Mouse (Mus musculus): ENCODE data around the gene Tnrc18. TPM values are rescaled to one million over a fixed set of nuclear protein-coding genes. Genes with fewer than 3 reads are reported as not detected.
"Not testable (repeated sequence)": the region's sequence is repeated elsewhere in the genome, so short reads cannot be mapped to it uniquely, and the experiment has no call there.

Tnrc18 gene
- polyA plus RNA-seq, 1 experiment from 2014 or later: 27.5 TPM

DNA sequence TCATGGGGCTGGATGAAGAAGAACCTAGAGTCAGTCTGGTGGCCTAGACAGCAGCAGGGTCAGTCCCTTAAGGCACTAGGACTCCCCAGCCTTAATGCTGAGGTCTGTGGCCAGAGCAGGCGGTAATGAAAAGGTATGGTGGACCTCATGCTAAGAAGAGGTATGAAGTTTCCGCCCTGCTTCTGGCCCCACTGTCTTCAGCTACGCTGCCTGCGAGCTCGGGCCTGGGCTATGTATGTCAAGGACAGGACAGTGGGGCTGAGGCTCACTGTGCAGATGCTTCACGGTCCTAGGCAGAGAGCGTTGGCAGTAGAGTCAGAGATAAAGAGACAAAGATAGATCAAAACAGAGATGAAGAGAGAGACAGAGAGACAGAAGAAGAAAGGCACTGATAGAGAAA is 31.4 kb upstream of the Tnrc18 start:
- H3K27me3 ChIP-seq (replicated peaks; ENCODE audit: control insufficient read depth, insufficient read depth, low read length): no peaks in the 10 kb centered on the region
- H3K9me3 ChIP-seq (replicated peaks; ENCODE audit: control insufficient read depth, low read length): no peaks in the 10 kb centered on the region
- no peaks in the 10 kb centered on the region for H3K36me3 ChIP-seq (ENCODE audit: control insufficient read depth, insufficient read depth, low read length)
- no peaks in the 10 kb centered on the region for H3K4me1 ChIP-seq (ENCODE audit: control insufficient read depth, insufficient read depth, low read length)
- no peak overlapping the region for H3K4me3 ChIP-seq (ENCODE audit: low read depth, low read length)
- no peak overlapping the region for H3K9ac ChIP-seq (ENCODE audit: low read length)
- no peak overlapping the region for H3K4me2 ChIP-seq (ENCODE audit: low read length)
- 94% methylated on average over 7 of the region's 7 CpGs for WGBS
- ATAC-seq: no peak
- H3K27ac ChIP-seq (ENCODE audit: low read depth, low read length): no peak overlapping the region
- DNase-seq (ENCODE audit: low spot score): no peak

DNA sequence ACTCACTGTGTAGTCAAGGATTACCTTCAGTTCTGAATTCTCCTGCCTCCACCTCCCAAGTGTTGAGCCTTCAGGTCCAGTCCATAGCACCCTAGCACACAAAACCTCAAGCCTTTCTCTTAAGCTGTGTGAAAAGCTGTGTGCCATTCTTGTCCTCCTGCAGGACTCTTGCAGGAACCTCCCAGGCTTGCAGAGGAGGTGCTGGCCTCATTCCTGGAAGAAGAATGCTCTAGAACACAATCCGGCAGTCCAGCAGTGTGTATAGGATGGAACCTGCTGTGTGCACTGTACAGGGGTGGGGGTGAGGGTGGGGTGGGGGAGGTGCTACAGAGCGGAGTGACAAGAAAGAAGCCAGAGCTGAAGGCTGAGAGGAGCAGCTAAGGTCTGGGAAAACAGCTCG is 30.7 kb upstream of the Tnrc18 start:
- Histone ChIP-seq H3K9ac (ENCODE audit: low read length) (no peak overlapping the region), H3K4me3 (ENCODE audit: low read depth, low read length) (no peak overlapping the region), H3K4me2 (ENCODE audit: low read length) (no peak overlapping the region), H3K4me1 (ENCODE audit: control insufficient read depth, insufficient read depth, low read length) (no peaks in the 10 kb centered on the region), H3K27me3 (replicated peaks; ENCODE audit: control insufficient read depth, insufficient read depth, low read length) (no peaks in the 10 kb centered on the region), H3K9me3 (replicated peaks; ENCODE audit: control insufficient read depth, low read length) (no peaks in the 10 kb centered on the region), H3K27ac (ENCODE audit: low read depth, low read length) (no peak overlapping the region), H3K36me3 (ENCODE audit: control insufficient read depth, insufficient read depth, low read length) (no peaks in the 10 kb centered on the region)
- ATAC-seq (no peak), DNase-seq (ENCODE audit: low spot score) (no peak)
- 72% methylated on average over 3 of the region's 3 CpGs for WGBS

DNA sequence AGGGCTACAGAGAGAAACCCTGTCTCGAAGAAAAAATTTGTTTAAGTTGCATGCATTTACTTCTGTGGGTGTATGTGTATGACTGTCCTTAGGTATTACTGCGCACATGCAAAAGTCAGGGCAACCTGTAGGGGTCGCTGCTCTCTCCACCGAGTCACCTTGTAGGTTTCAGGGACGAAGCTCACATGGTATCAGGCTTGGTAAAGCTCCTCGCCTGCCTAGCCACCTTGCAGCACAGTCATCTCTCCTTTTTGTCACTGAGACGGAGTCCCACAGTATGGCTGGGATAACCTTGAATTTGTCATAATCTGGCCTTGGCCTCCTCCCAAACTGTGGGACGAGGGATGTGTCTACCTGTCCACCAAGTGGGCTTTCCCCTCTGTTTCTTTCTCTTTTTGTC is 27.0 kb upstream of the Tnrc18 start:
- no peak overlapping the region for H3K4me2 ChIP-seq (ENCODE audit: low read length)
- H3K36me3 ChIP-seq (ENCODE audit: control insufficient read depth, insufficient read depth, low read length): no peaks in the 10 kb centered on the region
- no peak for DNase-seq (ENCODE audit: low spot score)

DNA sequence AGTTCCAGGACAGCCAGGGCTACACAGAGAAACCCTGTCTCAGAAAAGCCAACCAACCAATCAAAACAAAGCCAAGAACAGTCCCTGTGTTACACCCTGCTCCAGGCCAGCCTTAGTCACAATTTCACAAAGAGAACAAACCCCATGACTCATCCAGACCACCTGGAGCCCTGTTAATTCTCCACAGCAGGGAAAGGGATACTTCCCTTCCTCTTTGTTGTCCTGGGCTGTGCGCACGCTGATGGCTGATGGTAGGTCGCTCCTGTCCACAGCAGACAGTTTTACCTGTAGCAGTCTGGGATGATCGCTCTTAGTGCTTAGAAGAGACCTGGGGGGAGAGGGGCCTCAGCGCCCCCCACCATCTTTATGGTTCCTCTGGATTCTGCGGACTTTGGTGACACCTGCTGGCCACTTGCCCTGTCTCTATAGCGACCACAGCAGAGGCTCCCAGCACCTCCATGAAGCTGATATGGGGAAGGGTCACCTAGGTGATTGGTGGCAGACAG is 24.7 kb upstream of the Tnrc18 start:
- H3K9ac ChIP-seq (ENCODE audit: low read length): no peak overlapping the region
- ATAC-seq (peak; percentile 54), DNase-seq (ENCODE audit: low spot score) (peak; percentile 40)
- no peaks in the 10 kb centered on the region for H3K4me1 ChIP-seq (ENCODE audit: control insufficient read depth, insufficient read depth, low read length)
- no peak overlapping the region for H3K27ac ChIP-seq (ENCODE audit: low read depth, low read length)
- whole genome bisulfite sequencing: 16% methylated on average over 7 of the region's 7 CpGs
- H3K4me3 ChIP-seq (ENCODE audit: low read depth, low read length): no peak overlapping the region
- H3K27me3 ChIP-seq (replicated peaks; ENCODE audit: control insufficient read depth, insufficient read depth, low read length): no peaks in the 10 kb centered on the region
- no peaks in the 10 kb centered on the region for H3K9me3 ChIP-seq (replicated peaks; ENCODE audit: control insufficient read depth, low read length)
- H3K36me3 ChIP-seq (ENCODE audit: control insufficient read depth, insufficient read depth, low read length): no peaks in the 10 kb centered on the region
- no peak overlapping the region for H3K4me2 ChIP-seq (ENCODE audit: low read length)

More for the DNA sequence above, 27.0 kb upstream of the Tnrc18 start:
- Histone ChIP-seq H3K4me3 (ENCODE audit: low read depth, low read length) (no peak overlapping the region), H3K27ac (ENCODE audit: low read depth, low read length) (no peak overlapping the region), H3K9me3 (replicated peaks; ENCODE audit: control insufficient read depth, low read length) (no peaks in the 10 kb centered on the region), H3K27me3 (replicated peaks; ENCODE audit: control insufficient read depth, insufficient read depth, low read length) (no peaks in the 10 kb centered on the region), H3K4me1 (ENCODE audit: control insufficient read depth, insufficient read depth, low read length) (no peaks in the 10 kb centered on the region), H3K9ac (ENCODE audit: low read length) (no peak overlapping the region)
- ATAC-seq: no peak
- 56% methylated on average over 8 of the region's 8 CpGs for WGBS

DNA sequence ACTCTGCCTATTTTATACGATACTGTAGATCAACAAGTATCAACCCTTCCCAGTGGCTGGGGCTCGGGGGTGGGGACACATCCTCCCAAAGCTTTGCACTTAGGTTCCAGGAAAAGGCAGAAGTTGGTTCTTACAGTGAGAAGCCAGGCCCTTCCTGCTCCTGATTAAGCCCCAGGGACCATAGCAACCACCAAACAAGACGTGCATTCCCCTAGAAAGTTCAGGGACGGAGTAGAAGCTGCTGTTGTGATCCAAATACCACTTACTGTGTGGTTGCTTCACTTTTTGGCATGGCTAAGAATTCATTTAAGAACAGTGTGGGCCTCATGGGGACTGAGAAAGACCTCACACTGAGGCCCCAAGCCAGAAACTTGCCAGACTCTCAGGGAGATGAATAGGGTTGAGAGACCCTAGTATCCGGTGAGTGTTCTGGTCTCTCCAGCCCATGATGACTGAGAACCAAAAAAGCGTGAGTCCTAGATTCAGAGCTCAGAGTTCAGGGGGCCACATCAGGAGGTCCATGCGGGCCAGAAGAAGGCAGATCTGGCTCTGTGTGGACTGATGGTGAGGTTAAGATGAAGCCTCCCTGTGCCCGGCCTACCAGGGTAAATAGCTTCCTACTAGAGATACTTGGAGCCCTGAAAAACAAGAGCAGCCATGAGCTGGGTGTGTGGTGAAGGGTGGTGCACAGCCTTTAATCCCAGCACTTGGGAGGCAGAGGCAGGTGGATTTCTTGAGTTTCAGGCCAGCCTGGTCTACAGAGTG is 24.1 kb upstream of the Tnrc18 start:
- ATAC-seq (no peak), DNase-seq (ENCODE audit: low spot score) (no peak)
- no peak overlapping the region for H3K4me2 ChIP-seq (ENCODE audit: low read length)
- H3K4me1 ChIP-seq (ENCODE audit: control insufficient read depth, insufficient read depth, low read length): no peaks in the 10 kb centered on the region
- no peaks in the 10 kb centered on the region for H3K36me3 ChIP-seq (ENCODE audit: control insufficient read depth, insufficient read depth, low read length)
- 76% methylated on average over 8 of the region's 8 CpGs for WGBS
- H3K4me3 ChIP-seq (ENCODE audit: low read depth, low read length): no peak overlapping the region
- H3K27ac ChIP-seq (ENCODE audit: low read depth, low read length): no peak overlapping the region
- no peaks in the 10 kb centered on the region for H3K27me3 ChIP-seq (replicated peaks; ENCODE audit: control insufficient read depth, insufficient read depth, low read length)
- H3K9ac ChIP-seq (ENCODE audit: low read length): no peak overlapping the region
- H3K9me3 ChIP-seq (replicated peaks; ENCODE audit: control insufficient read depth, low read length): no peaks in the 10 kb centered on the region

DNA sequence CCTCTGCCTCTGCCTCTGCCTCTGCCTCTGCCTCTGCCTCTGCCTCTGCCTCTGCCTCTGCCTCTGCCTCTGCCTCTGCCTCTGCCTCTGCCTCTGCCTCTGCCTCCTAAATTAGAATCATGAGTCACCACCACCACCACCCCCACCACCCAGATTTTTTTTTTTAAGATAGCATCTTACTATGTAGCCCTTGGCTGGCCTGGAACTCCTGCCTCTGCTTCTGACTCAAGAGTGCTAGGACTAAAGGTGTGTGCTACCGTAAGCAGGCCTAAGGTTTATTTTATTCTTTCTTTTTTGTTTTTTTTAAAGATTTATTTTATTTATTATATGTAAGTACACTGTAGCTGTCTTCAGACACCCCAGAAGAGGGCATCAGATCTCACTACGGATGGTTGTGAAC is 20.0 kb upstream of the Tnrc18 start:
- WGBS: 97% methylated on average over 2 of the region's 2 CpGs
- H3K27me3 ChIP-seq (replicated peaks; ENCODE audit: control insufficient read depth, insufficient read depth, low read length); H3K4me3 ChIP-seq (ENCODE audit: low read depth, low read length); H3K9me3 ChIP-seq (replicated peaks; ENCODE audit: control insufficient read depth, low read length); H3K4me2 ChIP-seq (ENCODE audit: low read length); ATAC-seq; H3K36me3 ChIP-seq (ENCODE audit: control insufficient read depth, insufficient read depth, low read length); H3K9ac ChIP-seq (ENCODE audit: low read length); H3K27ac ChIP-seq (ENCODE audit: low read depth, low read length); H3K4me1 ChIP-seq (ENCODE audit: control insufficient read depth, insufficient read depth, low read length); DNase-seq (ENCODE audit: low spot score): not testable (repeated sequence)

DNA sequence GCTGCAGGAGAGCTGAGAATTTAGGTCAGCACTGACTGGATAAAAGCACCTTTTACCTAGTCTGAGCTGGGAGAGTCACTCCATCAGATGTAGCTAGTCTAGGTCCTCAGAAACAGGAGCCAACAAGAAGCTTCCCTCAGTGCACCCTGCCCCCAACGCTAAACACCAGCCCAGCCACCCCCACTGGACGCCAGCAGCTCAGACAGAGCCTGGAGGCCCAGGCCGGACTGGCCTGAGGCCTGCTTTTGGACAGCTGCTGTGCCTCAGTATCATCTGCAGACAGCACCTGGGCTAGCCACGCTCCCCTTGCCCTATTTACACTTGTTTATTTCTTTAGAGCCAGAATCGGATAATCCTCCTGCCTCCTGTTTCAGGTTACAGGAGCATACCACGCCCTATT is 19.4 kb upstream of the Tnrc18 start:
- Histone ChIP-seq H3K27me3 (replicated peaks; ENCODE audit: control insufficient read depth, insufficient read depth, low read length) (no peaks in the 10 kb centered on the region), H3K9ac (ENCODE audit: low read length) (no peak overlapping the region), H3K36me3 (ENCODE audit: control insufficient read depth, insufficient read depth, low read length) (no peaks in the 10 kb centered on the region), H3K27ac (ENCODE audit: low read depth, low read length) (no peak overlapping the region), H3K4me1 (ENCODE audit: control insufficient read depth, insufficient read depth, low read length) (no peaks in the 10 kb centered on the region), H3K4me3 (ENCODE audit: low read depth, low read length) (no peak overlapping the region), H3K4me2 (ENCODE audit: low read length) (no peak overlapping the region), H3K9me3 (replicated peaks; ENCODE audit: control insufficient read depth, low read length) (no peaks in the 10 kb centered on the region)
- 78% methylated on average over 6 of the region's 6 CpGs for WGBS
- ATAC-seq: no peak
- DNase-seq (ENCODE audit: low spot score): no peak

DNA sequence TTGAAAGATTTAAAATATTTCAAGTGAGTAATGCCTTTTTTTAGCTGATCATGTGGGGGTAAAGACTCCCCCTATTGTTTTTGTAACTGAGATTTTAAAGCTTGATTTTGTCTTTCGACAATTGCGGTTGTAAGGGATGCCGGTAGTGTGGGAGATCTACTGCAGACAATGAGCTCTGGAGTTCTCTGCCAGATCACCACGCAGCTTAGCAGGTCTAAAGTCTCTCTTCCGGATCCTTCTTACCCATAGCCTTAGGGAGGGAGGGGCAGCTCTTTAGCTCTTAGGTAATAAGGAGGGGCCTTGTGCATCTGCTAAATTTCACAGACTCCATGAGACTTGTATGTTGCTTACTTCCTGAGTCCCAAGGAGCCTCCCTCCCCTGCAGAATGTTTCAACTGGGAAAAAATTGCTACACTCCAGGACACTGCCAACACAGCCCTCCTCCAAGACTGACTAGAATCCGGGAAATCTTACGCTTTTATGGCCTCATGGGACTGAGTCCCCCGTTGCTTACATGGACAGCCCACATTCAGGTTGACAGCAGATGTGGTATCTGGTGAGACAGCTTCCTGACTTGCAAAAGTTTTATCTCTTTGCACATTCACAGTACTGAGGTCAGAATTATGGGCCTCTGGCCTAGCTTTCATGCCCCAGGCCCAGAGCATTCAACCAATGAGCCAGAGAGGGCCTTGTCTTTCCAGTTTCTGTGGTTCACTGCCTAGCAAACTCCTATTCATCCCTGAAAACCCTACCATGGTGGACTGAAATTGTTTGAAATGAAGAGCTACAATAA is 16.4 kb upstream of the Tnrc18 start:
- H3K9me3 ChIP-seq (replicated peaks; ENCODE audit: control insufficient read depth, low read length): no peaks in the 10 kb centered on the region
- H3K27me3 ChIP-seq (replicated peaks; ENCODE audit: control insufficient read depth, insufficient read depth, low read length): no peaks in the 10 kb centered on the region
- no peak overlapping the region for H3K9ac ChIP-seq (ENCODE audit: low read length)
- no peak for ATAC-seq
- H3K4me2 ChIP-seq (ENCODE audit: low read length): no peak overlapping the region
- H3K36me3 ChIP-seq (ENCODE audit: control insufficient read depth, insufficient read depth, low read length): no peaks in the 10 kb centered on the region
- 89% methylated on average over 8 of the region's 8 CpGs for WGBS
- DNase-seq (ENCODE audit: low spot score): no peak
- no peaks in the 10 kb centered on the region for H3K4me1 ChIP-seq (ENCODE audit: control insufficient read depth, insufficient read depth, low read length)
- no peak overlapping the region for H3K27ac ChIP-seq (ENCODE audit: low read depth, low read length)
- no peak overlapping the region for H3K4me3 ChIP-seq (ENCODE audit: low read depth, low read length)

DNA sequence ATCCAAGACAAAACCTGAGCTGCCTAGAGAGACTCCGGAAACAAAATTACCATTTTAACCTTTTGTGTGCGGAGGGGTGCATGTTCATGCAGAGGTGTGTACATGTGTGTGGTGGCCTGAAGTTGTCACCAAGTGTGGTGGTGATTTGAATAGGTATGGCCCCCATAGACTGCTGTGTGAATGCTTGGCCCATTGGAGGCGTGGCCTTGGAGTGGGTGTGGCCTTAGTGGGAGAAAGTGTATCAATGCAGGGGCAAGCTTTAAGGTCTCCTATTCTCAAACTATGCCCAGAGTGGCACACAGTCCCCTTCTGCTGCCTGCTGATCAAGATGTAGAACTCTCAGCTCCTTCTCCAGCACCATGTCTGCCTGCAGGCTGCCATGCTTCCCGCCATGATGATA is 8.7 kb upstream of the Tnrc18 start:
- Histone ChIP-seq H3K9ac (ENCODE audit: low read length) (no peak overlapping the region), H3K27me3 (replicated peaks; ENCODE audit: control insufficient read depth, insufficient read depth, low read length) (no peaks in the 10 kb centered on the region), H3K4me2 (ENCODE audit: low read length) (no peak overlapping the region), H3K36me3 (ENCODE audit: control insufficient read depth, insufficient read depth, low read length) (no peaks in the 10 kb centered on the region), H3K4me3 (ENCODE audit: low read depth, low read length) (no peak overlapping the region), H3K4me1 (ENCODE audit: control insufficient read depth, insufficient read depth, low read length) (peaks cover 20% of the 10 kb centered on the region), H3K9me3 (replicated peaks; ENCODE audit: control insufficient read depth, low read length) (no peaks in the 10 kb centered on the region), H3K27ac (ENCODE audit: low read depth, low read length) (no peak overlapping the region)
- 81% methylated on average over 4 of the region's 4 CpGs for WGBS
- ATAC-seq (no peak), DNase-seq (ENCODE audit: low spot score) (no peak)

All from forebrain, embryonic 14.5 days (tissue).